Mouse (Mus musculus) forebrain, embryonic 16.5 days (tissue): ENCODE data around the gene Gm45062. TPM values are rescaled to one million over a fixed set of nuclear protein-coding genes. Genes with fewer than 3 reads are reported as not detected.

Experiments used
- ATAC-seq: fragments of 200-750 bp; cut with Nextera tagmentation; 2 replicates; pipeline ENCODE4 v1.8.0; 2017; ENCODE audit warnings: mild to moderate bottlenecking, moderate library complexity
- H3K27ac ChIP-seq: fragments of 300-500 bp; sonication (generic); 2 replicates; pipeline ENCODE4 v1.5.1; 2014; ENCODE audit warnings: low read length, control low read depth
- H3K27me3 ChIP-seq: fragments of 300-500 bp; sonication (generic); replicated peaks from 2 replicates; pipeline ENCODE4 v1.6.1; 2014; ENCODE audit warnings: low read length; ENCODE audit not compliant: control insufficient read depth, insufficient read depth
- H3K36me3 ChIP-seq: fragments of 300-500 bp; sonication (generic); 2 replicates; pipeline ENCODE4 v1.6.1; 2014; ENCODE audit not compliant: control insufficient read depth, insufficient read depth
- H3K4me1 ChIP-seq: fragments of 300-500 bp; sonication (generic); replicated peaks from 2 replicates; pipeline ENCODE4 v1.6.1; 2014; ENCODE audit warnings: low read length; ENCODE audit not compliant: control insufficient read depth, insufficient read depth
- H3K4me2 ChIP-seq: fragments of 300-500 bp; sonication (generic); 2 replicates; pipeline ENCODE4 v1.6.1; 2014; ENCODE audit warnings: mild to moderate bottlenecking, low read length, control low read depth
- H3K4me3 ChIP-seq: fragments of 300-500 bp; sonication (generic); replicated peaks from 2 replicates; pipeline ENCODE4 v1.5.1; 2014; ENCODE audit warnings: mild to moderate bottlenecking, low read length, control low read depth
- H3K9ac ChIP-seq: fragments of 300-500 bp; sonication (generic); replicated peaks from 2 replicates; pipeline ENCODE4 v1.6.1; 2014; ENCODE audit warnings: low read depth, low read length, control low read depth
- H3K9me3 ChIP-seq: fragments of 300-500 bp; sonication (generic); 2 replicates; pipeline ENCODE4 v1.6.1; 2016; ENCODE audit warnings: low read length; ENCODE audit not compliant: control insufficient read depth
- WGBS: fragments of 180-500 bp; shearing (Covaris S2); extraction: QIAGEN DNeasy Blood & Tissue Kit; methylation state at CpG from one replicate; pipeline ENCODE4 v1.1.7; 2014; 5-methylcytosine and 5-hydroxymethylcytosine counted together
- polyA plus RNA-seq: library from polyadenylated mRNA; unstranded; fragments of >200 nt; fragmentation: Nextera tagmentation; extraction: Ambion mirVana; gene quantifications from 2 replicates; pipeline ENCODE4 v1.2.1, GENCODE M21; 2015

Gene Gm45062
- polyA plus RNA-seq, 1 experiment from 2014 or later = 24.3 TPM

GRCm38 (mm10) chr6:8354846-8355245 is 95.6 kb downstream of the Gm45062 start:
- no peaks in the 10 kb centered on the region for H3K36me3 ChIP-seq
- no peak overlapping the region for H3K27ac ChIP-seq
- H3K4me3 ChIP-seq = no peak overlapping the region
- no peak overlapping the region for H3K9ac ChIP-seq
- H3K4me2 ChIP-seq = no peak overlapping the region
- no peaks in the 10 kb centered on the region for H3K27me3 ChIP-seq
- 90% methylated on average over 4 of the region's 4 CpGs for WGBS
- ATAC-seq = no peak
- peaks cover 14% of the 10 kb centered on the region for H3K4me1 ChIP-seq
- H3K9me3 ChIP-seq = no peaks in the 10 kb centered on the region

- H3K27me3 ChIP-seq = no peaks in the 10 kb centered on the region
- H3K27ac ChIP-seq = no peak overlapping the region
- H3K4me3 ChIP-seq = no peak overlapping the region
- H3K9ac ChIP-seq = no peak overlapping the region
- H3K4me2 ChIP-seq = no peak overlapping the region
- H3K36me3 ChIP-seq = no peaks in the 10 kb centered on the region
- H3K4me1 ChIP-seq = peaks cover 6% of the 10 kb centered on the region
- no peak for ATAC-seq
- WGBS = 68% methylated on average over 2 of the region's 2 CpGs
- H3K9me3 ChIP-seq = no peaks in the 10 kb centered on the region
Measured at GRCm38 (mm10) chr6:8358232-8358631, 99.0 kb downstream of the Gm45062 start.

- no peaks in the 10 kb centered on the region for H3K9me3 ChIP-seq
- no peaks in the 10 kb centered on the region for H3K36me3 ChIP-seq
- H3K27me3 ChIP-seq = no peaks in the 10 kb centered on the region
- 11% methylated on average over 2 of the region's 2 CpGs for WGBS
- no peak overlapping the region for H3K9ac ChIP-seq
- H3K4me1 ChIP-seq = peaks cover under 1% of the 10 kb centered on the region
- ATAC-seq = no peak
- H3K27ac ChIP-seq = no peak overlapping the region
- H3K4me3 ChIP-seq = no peak overlapping the region
- no peak overlapping the region for H3K4me2 ChIP-seq
Measured at GRCm38 (mm10) chr6:8358782-8359181, 99.5 kb downstream of the Gm45062 start.

- Histone ChIP-seq H3K4me2 (no peak overlapping the region), H3K36me3 (no peaks in the 10 kb centered on the region), H3K27ac (no peak overlapping the region), H3K9ac (no peak overlapping the region), H3K4me1 (no peaks in the 10 kb centered on the region; the same call in 1 of the 2 replicates), H3K27me3 (no peaks in the 10 kb centered on the region), H3K9me3 (no peaks in the 10 kb centered on the region), H3K4me3 (no peak overlapping the region)
- WGBS = 65% methylated on average over 7 of the region's 7 CpGs
- ATAC-seq = no peak
Measured at GRCm38 (mm10) chr6:8360805-8361204, 101.6 kb downstream of the Gm45062 start.

- H3K4me3 ChIP-seq = no peak overlapping the region
- 61% methylated on average over 12 of the region's 12 CpGs for WGBS
- no peaks in the 10 kb centered on the region for H3K9me3 ChIP-seq
- no peak for ATAC-seq
- no peak overlapping the region for H3K9ac ChIP-seq
- H3K36me3 ChIP-seq = no peaks in the 10 kb centered on the region
- no peaks in the 10 kb centered on the region for H3K27me3 ChIP-seq
- H3K4me1 ChIP-seq = peaks cover 3% of the 10 kb centered on the region
- H3K27ac ChIP-seq = no peak overlapping the region
- no peak overlapping the region for H3K4me2 ChIP-seq
Measured at GRCm38 (mm10) chr6:8364033-8364756, 104.9 kb downstream of the Gm45062 start.

- H3K36me3 ChIP-seq = no peaks in the 10 kb centered on the region
- H3K27ac ChIP-seq = no peak overlapping the region
- no peaks in the 10 kb centered on the region for H3K9me3 ChIP-seq
- WGBS = 93% methylated on average over 11 of the region's 11 CpGs
- H3K4me2 ChIP-seq = no peak overlapping the region
- H3K9ac ChIP-seq = no peak overlapping the region
- H3K4me3 ChIP-seq = no peak overlapping the region
- no peaks in the 10 kb centered on the region for H3K27me3 ChIP-seq
- no peak for ATAC-seq
- peaks cover 3% of the 10 kb centered on the region for H3K4me1 ChIP-seq
Measured at GRCm38 (mm10) chr6:8364757-8365150, 105.5 kb downstream of the Gm45062 start.

GRCm38 (mm10) chr6:8367675-8368074 is 108.4 kb downstream of the Gm45062 start:
- Histone ChIP-seq H3K36me3 (no peaks in the 10 kb centered on the region), H3K9ac (no peak overlapping the region), H3K4me1 (peaks cover 3% of the 10 kb centered on the region), H3K27ac (no peak overlapping the region), H3K9me3 (no peaks in the 10 kb centered on the region), H3K4me2 (no peak overlapping the region), H3K4me3 (no peak overlapping the region), H3K27me3 (no peaks in the 10 kb centered on the region)
- no peak for ATAC-seq
- WGBS = 85% methylated on average over 4 of the region's 4 CpGs

GRCm38 (mm10) chr6:8368198-8368864 is 109.1 kb downstream of the Gm45062 start:
- peak; percentile 61; the same call in 1 of the 2 replicates for ATAC-seq
- Histone ChIP-seq H3K27me3 (no peaks in the 10 kb centered on the region), H3K36me3 (no peaks in the 10 kb centered on the region), H3K4me2 (no peak overlapping the region), H3K4me3 (no peak overlapping the region), H3K9ac (no peak overlapping the region), H3K4me1 (peaks cover 3% of the 10 kb centered on the region), H3K27ac (no peak overlapping the region), H3K9me3 (no peaks in the 10 kb centered on the region)
- WGBS = 6% methylated on average over 2 of the region's 2 CpGs

GRCm38 (mm10) chr6:8370624-8371023 is 111.4 kb downstream of the Gm45062 start:
- Histone ChIP-seq H3K4me1 (peaks cover 3% of the 10 kb centered on the region; the same call in 1 of the 2 replicates), H3K4me2 (no peak overlapping the region), H3K9me3 (no peaks in the 10 kb centered on the region), H3K4me3 (no peak overlapping the region), H3K36me3 (no peaks in the 10 kb centered on the region), H3K27me3 (no peaks in the 10 kb centered on the region), H3K27ac (no peak overlapping the region), H3K9ac (no peak overlapping the region)
- WGBS = 92% methylated on average over 3 of the region's 3 CpGs
- ATAC-seq = no peak
